Mouse (Mus musculus): ENCODE data around the gene Olfr228. TPM values are rescaled to one million over a fixed set of nuclear protein-coding genes. Genes with fewer than 3 reads are reported as not detected.

Olfr228 gene
- total RNA-seq (2023), result not detected

DNA sequence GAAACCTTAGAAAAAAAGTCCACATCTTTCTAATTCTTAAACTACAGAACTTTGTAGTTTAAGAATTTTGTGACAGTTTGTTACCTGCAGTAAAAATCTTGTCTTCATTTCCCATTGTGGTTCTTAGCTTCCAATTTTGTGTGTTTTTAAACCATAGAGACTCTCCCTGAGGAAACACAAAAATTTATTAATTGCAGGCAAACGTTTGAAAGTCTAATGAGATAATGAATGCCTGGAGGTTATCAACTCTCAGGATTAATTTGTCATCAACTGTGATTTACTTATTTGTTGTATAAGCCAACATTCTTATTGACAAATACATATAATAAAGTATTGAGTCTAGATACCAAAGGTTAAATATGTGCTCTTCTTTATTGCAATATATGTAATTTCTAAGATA lies at the start of gene Olfr228:
TSS of gene Olfr228 (minus strand) at position 101 of the 400 bp plus-strand sequence.

DNA sequence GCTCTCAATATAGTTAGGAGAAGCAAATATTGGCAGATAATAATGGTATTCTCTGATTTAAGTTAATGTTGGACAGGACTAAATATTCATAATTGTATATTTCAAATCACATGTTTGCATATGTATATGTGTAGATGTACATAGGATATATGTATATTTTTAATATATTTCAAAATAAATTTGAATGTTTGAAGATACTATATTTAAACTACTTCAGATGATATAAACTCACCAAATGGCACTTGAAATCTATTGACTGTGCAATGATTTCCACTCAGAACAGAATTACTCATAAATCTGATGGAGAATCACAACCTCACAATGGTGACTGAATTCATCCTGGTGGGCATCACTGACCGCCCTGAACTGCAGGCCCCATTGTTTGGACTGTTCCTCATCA lies 21.0 kb upstream of the Olfr228 start, which contains the start of gene Olfr1076:
TSS of gene Olfr1076 (plus strand) at position 301 of the 400 bp plus-strand sequence.

DNA sequence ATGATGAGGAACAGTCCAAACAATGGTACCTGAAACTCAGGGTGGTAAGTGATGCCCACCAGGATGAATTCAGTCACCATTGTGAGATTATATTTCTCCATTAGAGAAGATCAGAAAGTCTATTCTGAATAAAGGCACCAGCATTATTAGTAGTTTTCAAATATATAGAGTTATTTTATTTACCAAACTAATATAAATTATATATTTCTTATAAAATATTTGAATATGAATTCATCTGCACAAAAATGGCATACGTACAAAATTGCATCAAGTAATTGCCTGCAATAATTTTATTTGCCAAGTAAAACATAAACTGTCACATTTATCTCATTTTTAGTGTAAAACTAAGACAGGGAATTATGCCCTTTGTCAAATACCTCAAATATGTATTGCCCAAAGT lies 31.0 kb downstream of the Olfr228 start, which contains the start of gene Olfr1066:
TSS of gene Olfr1066 (minus strand) at position 101 of the 400 bp plus-strand sequence.

DNA sequence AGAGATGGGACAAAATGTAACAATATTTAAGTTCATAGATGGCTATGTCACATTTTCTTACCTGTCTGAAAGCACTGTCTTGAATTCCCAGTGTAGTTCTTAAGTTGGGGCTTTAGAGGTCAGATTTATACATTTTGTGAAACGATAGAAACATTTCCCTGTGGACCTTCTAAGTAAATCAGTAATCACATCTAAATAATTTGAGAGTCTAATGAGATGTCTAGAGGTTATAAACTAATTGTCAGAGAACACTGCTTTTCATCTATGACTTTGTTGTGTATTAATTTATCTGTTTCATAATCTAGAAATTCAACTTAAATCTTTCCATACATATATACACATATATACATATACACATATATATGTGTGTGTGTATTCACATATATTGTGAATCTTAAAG lies 36.7 kb downstream of the Olfr228 start, which contains the start of gene Olfr1065:
TSS of gene Olfr1065 (minus strand) at position 101 of the 400 bp plus-strand sequence.

Other genes with a start within 250 kb of the Olfr228 start
- not detected for gene Olfr1048, start 247.1 kb downstream of the Olfr228 start, total RNA-seq (2023)
- not detected for gene Olfr1049, start 229.1 kb downstream of the Olfr228 start, total RNA-seq (2023)
- not detected for gene Olfr1051, start 208.3 kb downstream of the Olfr228 start, total RNA-seq (2023)
- gene Olfr1052, start 194.9 kb downstream of the Olfr228 start, total RNA-seq (2023), result not detected
- gene Olfr1053, start 172.1 kb downstream of the Olfr228 start, total RNA-seq (2023), result not detected
- gene Olfr1054, start 152.0 kb downstream of the Olfr228 start, total RNA-seq (2023), result not detected
- not detected for gene Olfr1055, start 137.1 kb downstream of the Olfr228 start, total RNA-seq (2023)
- not detected for gene Olfr1056, start 124.9 kb downstream of the Olfr228 start, total RNA-seq (2023)
- gene Olfr1057, start 109.0 kb downstream of the Olfr228 start, total RNA-seq (2023), result not detected
- not detected for gene Olfr1058, start 98.8 kb downstream of the Olfr228 start, total RNA-seq (2023)
- not detected for gene Olfr1061, start 73.3 kb downstream of the Olfr228 start, total RNA-seq (2023)
- gene Olfr1062, start 60.6 kb downstream of the Olfr228 start, total RNA-seq (2023), result not detected
- gene Olfr1065, start 36.8 kb downstream of the Olfr228 start, total RNA-seq (2023), result not detected
- not detected for gene Olfr1066, start 31.1 kb downstream of the Olfr228 start, total RNA-seq (2023)
- gene Olfr1076, start 21.1 kb upstream of the Olfr228 start, total RNA-seq (2023), result not detected
- not detected for gene Olfr1079, start 55.1 kb upstream of the Olfr228 start, total RNA-seq (2023)
- gene Olfr1080, start 70.8 kb upstream of the Olfr228 start, total RNA-seq (2023), result not detected
- gene Olfr1082, start 111.6 kb upstream of the Olfr228 start, total RNA-seq (2023), result not detected
- gene Olfr1084, start 152.3 kb upstream of the Olfr228 start, total RNA-seq (2023), result not detected
- not detected for gene Olfr1085, start 174.6 kb upstream of the Olfr228 start, total RNA-seq (2023)
- gene Olfr1086, start 192.7 kb upstream of the Olfr228 start, total RNA-seq (2023), result not detected
- gene Olfr1087, start 211.0 kb upstream of the Olfr228 start, total RNA-seq (2023), result not detected
- not detected for gene Olfr1089, start 246.3 kb upstream of the Olfr228 start, total RNA-seq (2023)